Mouse (Mus musculus): ENCODE data around the gene Vmn1r84.

Gene Vmn1r84

DNA sequence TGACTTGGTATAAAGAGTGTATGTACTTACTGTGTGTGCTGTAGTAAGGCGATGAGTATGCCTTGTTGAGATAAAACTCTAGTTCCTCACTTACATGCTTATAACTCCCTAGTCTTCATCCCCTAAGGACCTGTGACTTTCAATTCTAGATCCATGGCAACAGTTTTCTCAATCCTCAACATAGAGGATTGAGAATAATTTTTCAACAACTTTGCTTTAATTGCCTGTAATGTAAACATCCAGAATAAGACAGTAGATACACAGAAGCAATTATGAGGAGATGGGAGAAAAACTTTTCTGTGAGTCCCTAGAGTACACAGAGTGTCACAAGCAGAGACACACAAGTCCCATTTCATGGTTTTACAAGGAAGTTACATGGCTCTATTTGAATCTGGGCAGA, at the start of gene Vmn1r84:
Gene Vmn1r84 (minus strand): TSS at position 101 of the 400 bp plus-strand sequence.
- no peak for DNase-seq

DNA sequence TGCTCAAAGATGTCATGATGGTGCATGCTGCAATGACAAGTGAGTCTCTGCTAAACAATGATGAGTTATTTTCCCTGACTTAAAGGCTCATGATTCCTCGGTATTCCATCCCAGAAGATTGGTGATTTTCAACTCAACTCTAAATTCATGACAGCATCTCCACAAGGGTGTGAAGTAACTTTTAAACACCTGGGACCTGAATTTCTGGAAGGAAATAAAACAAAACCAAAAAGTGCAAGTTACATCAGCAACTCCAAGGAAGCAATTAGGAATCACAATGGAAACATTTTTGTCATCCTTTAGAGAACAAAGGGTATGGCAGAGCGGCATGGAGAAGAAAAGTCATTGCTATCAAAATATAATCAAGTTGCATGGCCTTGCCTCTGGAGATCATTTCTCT, 39.7 kb downstream of the Vmn1r84 start, which contains the start of gene Vmn1r83:
Gene Vmn1r83 (minus strand): TSS at position 101 of the 400 bp plus-strand sequence.
- DNase-seq: no peak
